Mouse (Mus musculus) cerebellum, adult 2 months (tissue): ENCODE measurements at regions not wholly inside any gene's neighbourhood (a gene's known extent, or its start where the extent isn't known, plus 50 kb on each side); places are given as distances from the start of the nearest gene placed in this dataset.

Source experiments
- DNase-seq, 2 experiments: peaks; one replicate each; pipeline ENCODE4 v3.0.0; 2021
- H3K27ac ChIP-seq: fragments of 200-500 bp; 2 replicates; pipeline ENCODE4 v1.5.1; 2012; ENCODE audit warnings: low read length, control low read depth, inconsistent platforms; ENCODE audit not compliant: insufficient read depth
- H3K27me3 ChIP-seq: fragments of 200-500 bp; 2 replicates; pipeline ENCODE4 v1.6.1; 2012; ENCODE audit warnings: inconsistent platforms, mild to moderate bottlenecking, low read length, moderate library complexity; ENCODE audit not compliant: control insufficient read depth, insufficient read depth
- H3K4me1 ChIP-seq: fragments of 200-500 bp; 2 replicates; pipeline ENCODE4 v1.6.1; 2011; ENCODE audit warnings: low read length; ENCODE audit not compliant: control insufficient read depth, insufficient read depth
- H3K4me3 ChIP-seq: fragments of 200-500 bp; replicated peaks from 2 replicates; pipeline ENCODE3; 2011; ENCODE audit warnings: mild to moderate bottlenecking, low read depth, low read length, control low read depth; ENCODE audit not compliant: insufficient read depth
- CTCF ChIP-seq: fragments of 200-500 bp; IDR thresholded peaks from 2 replicates; pipeline ENCODE4 v1.5.1; 2011; ENCODE audit warnings: low read depth, mild to moderate bottlenecking, control low read depth, low read length, moderate library complexity, borderline replicate concordance; ENCODE audit not compliant: insufficient read depth
- POLR2A ChIP-seq: fragments of 200-500 bp; IDR thresholded peaks from 2 replicates; pipeline ENCODE4 v1.6.1; 2011; ENCODE audit warnings: low read length, control low read depth, borderline replicate concordance; ENCODE audit not compliant: insufficient read depth
- WGBS: fragments of 180-500 bp; shearing (Covaris S2); methylation state at CpG from one replicate; pipeline ENCODE4 v1.1.7; 2018; 5-methylcytosine and 5-hydroxymethylcytosine counted together

- no peaks in the 10 kb centered on the region; the same call in 1 of the 2 replicates for H3K4me1 ChIP-seq
- no peak overlapping the region for H3K27ac ChIP-seq
- TF ChIP-seq CTCF (no peak), POLR2A (no peak)
- no peak overlapping the region for H3K4me3 ChIP-seq
- 95% methylated on average over 6 of the region's 6 CpGs for WGBS
- no peak for DNase-seq
- H3K27me3 ChIP-seq: no peaks in the 10 kb centered on the region; the same call in 1 of the 2 replicates
These were observed 95.6 kb downstream of the Fzd1 start for GRCm38 (mm10) chr5:4662198-4662585.

GRCm38 (mm10) chr5:4661420-4662197, 96.2 kb downstream of the Fzd1 start:
- no peaks in the 10 kb centered on the region; the same call in 1 of the 2 replicates for H3K27me3 ChIP-seq
- H3K4me3 ChIP-seq: no peak overlapping the region
- WGBS: 73% methylated on average over 12 of the region's 12 CpGs
- no peaks in the 10 kb centered on the region; the same call in 1 of the 2 replicates for H3K4me1 ChIP-seq
- TF ChIP-seq POLR2A (no peak), CTCF (no peak)
- no peak overlapping the region for H3K27ac ChIP-seq
- no peak for DNase-seq

- TF ChIP-seq CTCF: no peak
- TF ChIP-seq POLR2A: no peak
- H3K27me3 ChIP-seq: no peaks in the 10 kb centered on the region; the same call in 1 of the 2 replicates
- H3K4me1 ChIP-seq: no peaks in the 10 kb centered on the region
- DNase-seq: no peak
- H3K4me3 ChIP-seq: no peak overlapping the region
- 44% methylated on average over 1 of the region's 1 CpGs for WGBS
- H3K27ac ChIP-seq: no peak overlapping the region
These were observed 99.9 kb downstream of the Fzd1 start for GRCm38 (mm10) chr5:4657982-4658381.

- DNase-seq: no peak
- H3K4me3 ChIP-seq: no peak overlapping the region
- no peak for TF ChIP-seq CTCF
- no peak for TF ChIP-seq POLR2A
- no peak overlapping the region for H3K27ac ChIP-seq
- no peaks in the 10 kb centered on the region for H3K27me3 ChIP-seq
- no peaks in the 10 kb centered on the region for H3K4me1 ChIP-seq
These were observed 103.6 kb downstream of the Fzd1 start for GRCm38 (mm10) chr5:4654186-4654585.

- H3K27ac ChIP-seq: no peak overlapping the region
- WGBS: 74% methylated on average over 6 of the region's 6 CpGs
- no peaks in the 10 kb centered on the region; the same call in 1 of the 2 replicates for H3K27me3 ChIP-seq
- H3K4me1 ChIP-seq: no peaks in the 10 kb centered on the region
- DNase-seq: no peak
- TF ChIP-seq CTCF (no peak), POLR2A (no peak)
- H3K4me3 ChIP-seq: no peak overlapping the region
These were observed 106.5 kb downstream of the Fzd1 start for GRCm38 (mm10) chr5:4651167-4651955.

- Histone ChIP-seq H3K27ac (no peak overlapping the region), H3K4me1 (no peaks in the 10 kb centered on the region), H3K27me3 (no peaks in the 10 kb centered on the region; the same call in 1 of the 2 replicates), H3K4me3 (no peak overlapping the region)
- no peak for DNase-seq
- TF ChIP-seq POLR2A (no peak), CTCF (no peak)
- 70% methylated on average over 3 of the region's 3 CpGs for WGBS
These were observed 107.1 kb downstream of the Fzd1 start for GRCm38 (mm10) chr5:4650709-4651108.

GRCm38 (mm10) chr5:4649858-4650556, 107.8 kb downstream of the Fzd1 start:
- Histone ChIP-seq H3K27ac (no peak overlapping the region), H3K27me3 (no peaks in the 10 kb centered on the region; the same call in 1 of the 2 replicates), H3K4me1 (no peaks in the 10 kb centered on the region), H3K4me3 (no peak overlapping the region)
- no peak for DNase-seq
- WGBS: 41% methylated on average over 6 of the region's 6 CpGs
- TF ChIP-seq POLR2A (no peak), CTCF (no peak)

GRCm38 (mm10) chr5:4641041-4641440, 116.8 kb downstream of the Fzd1 start:
- no peak for DNase-seq
- Histone ChIP-seq H3K4me1 (no peaks in the 10 kb centered on the region), H3K27me3 (no peaks in the 10 kb centered on the region), H3K27ac (no peak overlapping the region), H3K4me3 (no peak overlapping the region)
- no peak for TF ChIP-seq POLR2A
- TF ChIP-seq CTCF: no peak
